Mouse (Mus musculus): ENCODE data around the gene Spata31d1d. TPM values are rescaled to one million over a fixed set of nuclear protein-coding genes. Genes with fewer than 3 reads are reported as not detected.

Gene Spata31d1d
- polyA plus RNA-seq, 1 experiment from 2014 or later, result not detected

- ATAC-seq (ENCODE audit: insufficient number of reproducible peaks, low FRiP score, low TSS enrichment, low read depth), result no peak
- H3K36me3 ChIP-seq (ENCODE audit: control insufficient read depth, insufficient read depth, low read length), result peaks cover 4% of the 10 kb centered on the region; the same call in 1 of the 2 replicates
- no peaks in the 10 kb centered on the region for H3K27me3 ChIP-seq (ENCODE audit: control insufficient read depth, insufficient read depth, low read length)
- no peak overlapping the region; the same call in 1 of the 2 replicates for H3K27ac ChIP-seq (replicated peaks; ENCODE audit: low read depth, low read length)
- no peaks in the 10 kb centered on the region for H3K9me3 ChIP-seq (ENCODE audit: control insufficient read depth, low read length)
- peak overlapping the region; percentile 74 for H3K4me2 ChIP-seq (ENCODE audit: low read depth, severe bottlenecking)
- H3K4me3 ChIP-seq (ENCODE audit: low read depth, low read length), result peak overlapping the region; percentile 81
- peak; percentile 25 for DNase-seq (ENCODE audit: low spot score)
- H3K4me1 ChIP-seq (ENCODE audit: control insufficient read depth, insufficient read depth, low read length), result peaks cover 16% of the 10 kb centered on the region
- WGBS, result 41% methylated on average over 13 of the region's 13 CpGs
- H3K9ac ChIP-seq (ENCODE audit: low read length), result no peak overlapping the region
These were observed 37.0 kb upstream of the Spata31d1d start for GRCm38 (mm10) chr13:59768531-59768930.

- peaks cover 16% of the 10 kb centered on the region for H3K4me1 ChIP-seq (ENCODE audit: control insufficient read depth, insufficient read depth, low read length)
- H3K4me3 ChIP-seq (ENCODE audit: low read depth, low read length), result no peak overlapping the region
- WGBS, result 75% methylated on average over 11 of the region's 11 CpGs
- DNase-seq (ENCODE audit: low spot score) (no peak), ATAC-seq (ENCODE audit: insufficient number of reproducible peaks, low FRiP score, low TSS enrichment, low read depth) (no peak)
- H3K36me3 ChIP-seq (ENCODE audit: control insufficient read depth, insufficient read depth, low read length), result no peaks in the 10 kb centered on the region
- no peaks in the 10 kb centered on the region for H3K27me3 ChIP-seq (ENCODE audit: control insufficient read depth, insufficient read depth, low read length)
- H3K27ac ChIP-seq (replicated peaks; ENCODE audit: low read depth, low read length), result 0 out of 2 replicates have a peak overlapping the region, but pooled peaks have one; percentile 26
- no peaks in the 10 kb centered on the region for H3K9me3 ChIP-seq (ENCODE audit: control insufficient read depth, low read length)
- H3K4me2 ChIP-seq (ENCODE audit: low read depth, severe bottlenecking), result no peak overlapping the region
- no peak overlapping the region for H3K9ac ChIP-seq (ENCODE audit: low read length)
These were observed 35.4 kb upstream of the Spata31d1d start for GRCm38 (mm10) chr13:59766786-59767515.

- Histone ChIP-seq H3K4me2 (ENCODE audit: low read depth, severe bottlenecking) (no peak overlapping the region), H3K9ac (ENCODE audit: low read length) (no peak overlapping the region), H3K27ac (replicated peaks; ENCODE audit: low read depth, low read length) (no peak overlapping the region), H3K4me3 (ENCODE audit: low read depth, low read length) (no peak overlapping the region), H3K36me3 (ENCODE audit: control insufficient read depth, insufficient read depth, low read length) (peaks cover 2% of the 10 kb centered on the region; the same call in 1 of the 2 replicates), H3K27me3 (ENCODE audit: control insufficient read depth, insufficient read depth, low read length) (no peaks in the 10 kb centered on the region), H3K9me3 (ENCODE audit: control insufficient read depth, low read length) (no peaks in the 10 kb centered on the region), H3K4me1 (ENCODE audit: control insufficient read depth, insufficient read depth, low read length) (peaks cover 10% of the 10 kb centered on the region; the same call in 1 of the 2 replicates)
- DNase-seq (ENCODE audit: low spot score) (no peak), ATAC-seq (ENCODE audit: insufficient number of reproducible peaks, low FRiP score, low TSS enrichment, low read depth) (no peak)
- 92% methylated on average over 7 of the region's 7 CpGs for WGBS
These were observed 31.2 kb upstream of the Spata31d1d start for GRCm38 (mm10) chr13:59762791-59763190.

- Histone ChIP-seq H3K4me3 (ENCODE audit: low read depth, low read length) (no peak overlapping the region), H3K27me3 (ENCODE audit: control insufficient read depth, insufficient read depth, low read length) (no peaks in the 10 kb centered on the region), H3K27ac (replicated peaks; ENCODE audit: low read depth, low read length) (no peak overlapping the region), H3K9ac (ENCODE audit: low read length) (no peak overlapping the region), H3K36me3 (ENCODE audit: control insufficient read depth, insufficient read depth, low read length) (peaks cover 5% of the 10 kb centered on the region; the same call in 1 of the 2 replicates), H3K4me1 (ENCODE audit: control insufficient read depth, insufficient read depth, low read length) (no peaks in the 10 kb centered on the region), H3K9me3 (ENCODE audit: control insufficient read depth, low read length) (no peaks in the 10 kb centered on the region), H3K4me2 (ENCODE audit: low read depth, severe bottlenecking) (no peak overlapping the region)
- WGBS, result 94% methylated on average over 7 of the region's 7 CpGs
- no peak for DNase-seq (ENCODE audit: low spot score)
- ATAC-seq (ENCODE audit: insufficient number of reproducible peaks, low FRiP score, low TSS enrichment, low read depth), result no peak
These were observed 25.4 kb upstream of the Spata31d1d start for GRCm38 (mm10) chr13:59756906-59757305.

GRCm38 (mm10) chr13:59750310-59750709 lies 18.8 kb upstream of the Spata31d1d start:
- Histone ChIP-seq H3K9me3 (ENCODE audit: control insufficient read depth, low read length) (no peaks in the 10 kb centered on the region), H3K27ac (replicated peaks; ENCODE audit: low read depth, low read length) (no peak overlapping the region), H3K9ac (ENCODE audit: low read length) (no peak overlapping the region), H3K27me3 (ENCODE audit: control insufficient read depth, insufficient read depth, low read length) (no peaks in the 10 kb centered on the region), H3K4me3 (ENCODE audit: low read depth, low read length) (no peak overlapping the region), H3K36me3 (ENCODE audit: control insufficient read depth, insufficient read depth, low read length) (no peaks in the 10 kb centered on the region), H3K4me2 (ENCODE audit: low read depth, severe bottlenecking) (no peak overlapping the region), H3K4me1 (ENCODE audit: control insufficient read depth, insufficient read depth, low read length) (0 out of 2 replicates have a peak, but pooled peaks cover 2% of the 10 kb centered on the region)
- ATAC-seq (ENCODE audit: insufficient number of reproducible peaks, low FRiP score, low TSS enrichment, low read depth), result no peak
- DNase-seq (ENCODE audit: low spot score), result no peak
- WGBS, result 35% methylated on average over 12 of the region's 12 CpGs

GRCm38 (mm10) chr13:59746711-59747110 lies 15.2 kb upstream of the Spata31d1d start, which contains the start of gene 1700014D04Rik:
Gene 1700014D04Rik, minus strand, starts transcription at chr13:59746752.
- Histone ChIP-seq H3K27me3 (ENCODE audit: control insufficient read depth, insufficient read depth, low read length) (no peaks in the 10 kb centered on the region), H3K4me2 (ENCODE audit: low read depth, severe bottlenecking) (no peak within 1 kb of the TSS), H3K36me3 (ENCODE audit: control insufficient read depth, insufficient read depth, low read length) (no peaks in the 10 kb centered on the region), H3K9ac (ENCODE audit: low read length) (no peak within 1 kb of the TSS), H3K4me1 (ENCODE audit: control insufficient read depth, insufficient read depth, low read length) (0 out of 2 replicates have a peak, but pooled peaks cover 2% of the 10 kb centered on the region), H3K9me3 (ENCODE audit: control insufficient read depth, low read length) (no peaks in the 10 kb centered on the region), H3K4me3 (ENCODE audit: low read depth, low read length) (no peak within 1 kb of the TSS), H3K27ac (replicated peaks; ENCODE audit: low read depth, low read length) (no peak within 1 kb of the TSS)
- DNase-seq (ENCODE audit: low spot score) (no peak), ATAC-seq (ENCODE audit: insufficient number of reproducible peaks, low FRiP score, low TSS enrichment, low read depth) (no peak)
- 77% methylated on average over 9 of the region's 9 CpGs for WGBS

GRCm38 (mm10) chr13:59746164-59746563 lies 14.6 kb upstream of the Spata31d1d start:
- Histone ChIP-seq H3K27me3 (ENCODE audit: control insufficient read depth, insufficient read depth, low read length) (no peaks in the 10 kb centered on the region), H3K36me3 (ENCODE audit: control insufficient read depth, insufficient read depth, low read length) (no peaks in the 10 kb centered on the region), H3K27ac (replicated peaks; ENCODE audit: low read depth, low read length) (no peak overlapping the region), H3K4me1 (ENCODE audit: control insufficient read depth, insufficient read depth, low read length) (0 out of 2 replicates have a peak, but pooled peaks cover 2% of the 10 kb centered on the region), H3K9ac (ENCODE audit: low read length) (no peak overlapping the region), H3K4me3 (ENCODE audit: low read depth, low read length) (no peak overlapping the region), H3K4me2 (ENCODE audit: low read depth, severe bottlenecking) (no peak overlapping the region), H3K9me3 (ENCODE audit: control insufficient read depth, low read length) (no peaks in the 10 kb centered on the region)
- ATAC-seq (ENCODE audit: insufficient number of reproducible peaks, low FRiP score, low TSS enrichment, low read depth) (no peak), DNase-seq (ENCODE audit: low spot score) (peak; percentile 55)
- 70% methylated on average over 6 of the region's 6 CpGs for WGBS

GRCm38 (mm10) chr13:59745462-59745861 lies 13.9 kb upstream of the Spata31d1d start:
- WGBS, result 88% methylated on average over 6 of the region's 6 CpGs
- H3K4me1 ChIP-seq (ENCODE audit: control insufficient read depth, insufficient read depth, low read length), result no peaks in the 10 kb centered on the region
- no peak for ATAC-seq (ENCODE audit: insufficient number of reproducible peaks, low FRiP score, low TSS enrichment, low read depth)
- no peak overlapping the region for H3K9ac ChIP-seq (ENCODE audit: low read length)
- H3K36me3 ChIP-seq (ENCODE audit: control insufficient read depth, insufficient read depth, low read length), result no peaks in the 10 kb centered on the region
- no peak for DNase-seq (ENCODE audit: low spot score)
- no peak overlapping the region for H3K27ac ChIP-seq (replicated peaks; ENCODE audit: low read depth, low read length)
- no peaks in the 10 kb centered on the region for H3K27me3 ChIP-seq (ENCODE audit: control insufficient read depth, insufficient read depth, low read length)
- no peaks in the 10 kb centered on the region for H3K9me3 ChIP-seq (ENCODE audit: control insufficient read depth, low read length)
- H3K4me3 ChIP-seq (ENCODE audit: low read depth, low read length), result no peak overlapping the region
- no peak overlapping the region for H3K4me2 ChIP-seq (ENCODE audit: low read depth, severe bottlenecking)
